Mouse (Mus musculus): ENCODE measurements at regions not wholly inside any gene's neighbourhood (a gene's known extent, or its start where the extent isn't known, plus 50 kb on each side); places are given as distances from the start of the nearest gene placed in this dataset.

DNA sequence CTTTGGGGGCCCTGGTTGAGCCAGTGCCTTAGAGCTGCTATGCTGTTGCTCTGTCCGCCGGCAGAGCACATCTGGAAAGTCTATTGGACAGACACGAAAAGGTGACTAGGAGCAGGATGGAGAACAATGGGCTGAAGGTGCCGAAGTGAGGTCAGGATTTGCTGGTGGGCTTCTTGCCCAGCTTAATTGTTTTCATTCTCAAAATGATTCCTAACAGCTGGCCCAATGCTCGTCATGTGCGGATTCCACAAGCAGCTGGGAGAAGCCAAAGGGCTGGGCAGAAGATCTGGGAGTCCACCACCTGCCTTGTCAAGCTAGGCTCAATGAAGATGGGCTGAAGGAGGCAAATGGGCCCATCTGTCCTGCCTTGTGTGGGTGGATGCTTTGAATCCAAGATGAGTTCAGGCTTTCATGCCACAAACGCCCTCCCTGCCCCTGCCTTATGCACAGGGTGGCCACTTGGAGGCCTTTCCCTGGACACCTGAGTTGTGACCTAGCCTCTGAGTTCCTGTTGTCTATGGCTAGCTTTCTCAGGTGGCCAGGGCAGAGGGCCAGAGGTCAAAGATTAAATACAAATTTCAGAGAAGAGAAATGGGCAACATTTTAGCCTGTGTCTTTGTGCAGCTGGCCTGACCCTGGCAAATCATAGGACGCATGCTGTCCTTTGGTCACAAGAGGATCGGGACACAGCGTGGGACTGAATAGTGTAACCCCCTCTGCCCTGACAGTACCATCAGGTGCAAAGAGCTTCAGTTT lies 95.9 kb downstream of the Snx19 start:
- DNase-seq (ENCODE audit: low read depth) = no peak

DNA sequence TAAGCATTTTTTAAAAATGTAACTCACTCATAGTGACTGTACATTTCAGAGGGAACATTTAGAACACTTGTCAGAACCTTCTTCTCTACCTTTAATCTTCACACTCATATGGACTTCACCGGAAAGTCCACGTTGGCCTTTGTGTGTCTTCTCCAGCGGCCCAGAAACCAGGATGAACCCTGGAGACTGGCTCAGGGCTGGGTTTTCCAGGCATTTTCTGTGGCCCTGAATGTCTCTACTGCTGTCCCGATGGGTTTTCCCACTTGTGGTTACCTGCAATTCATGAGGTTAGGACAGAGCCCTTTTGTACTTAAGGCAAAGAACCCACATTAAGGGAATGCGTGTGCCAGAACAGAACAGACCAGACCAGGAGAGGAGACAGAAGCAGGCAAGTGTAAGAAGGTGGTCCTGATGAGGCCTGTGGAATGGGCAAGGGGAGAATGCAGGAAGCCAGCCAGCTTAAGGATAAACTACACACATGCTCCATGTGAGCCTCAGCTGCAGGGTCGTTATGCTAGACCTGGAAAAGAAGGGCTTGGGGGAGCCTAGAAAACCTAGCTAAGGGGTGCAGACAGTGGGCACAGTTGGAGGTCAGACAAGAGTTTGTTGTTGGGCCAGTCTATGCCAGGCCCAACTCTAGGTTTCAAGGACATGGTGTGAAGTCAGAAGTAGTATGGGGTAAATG lies 94.8 kb downstream of the Snx19 start:
- no peak for DNase-seq (ENCODE audit: low read depth)

DNA sequence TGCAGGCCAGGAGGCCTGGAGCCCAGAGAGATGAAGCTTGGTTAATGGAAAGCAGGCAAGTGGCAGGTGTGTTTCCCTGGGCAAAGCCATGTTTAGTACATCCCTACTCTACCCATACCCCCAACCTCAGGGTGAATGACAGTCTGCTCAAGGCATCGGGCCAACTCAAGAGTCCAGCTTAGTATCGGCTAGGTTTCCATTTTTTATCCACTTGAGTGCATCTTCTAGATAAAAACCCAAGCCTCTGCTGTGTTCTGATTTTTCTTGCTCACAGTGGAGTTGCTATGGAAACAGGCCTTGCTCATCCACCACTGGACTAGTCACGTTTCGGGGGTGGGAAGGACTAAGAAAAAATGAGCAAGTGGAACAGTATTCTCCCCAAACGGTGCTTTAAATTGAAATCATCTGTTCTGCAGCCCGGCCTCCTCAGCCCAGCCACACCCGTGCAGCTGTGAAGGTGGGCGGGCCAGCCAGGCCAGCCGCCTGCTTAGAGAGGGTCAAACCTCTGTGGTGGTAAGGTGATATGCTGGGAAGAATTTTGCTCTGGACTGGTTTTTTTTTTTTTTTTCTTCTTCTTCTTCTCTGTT lies 94.0 kb downstream of the Snx19 start:
- no peak for DNase-seq (ENCODE audit: low read depth)

DNA sequence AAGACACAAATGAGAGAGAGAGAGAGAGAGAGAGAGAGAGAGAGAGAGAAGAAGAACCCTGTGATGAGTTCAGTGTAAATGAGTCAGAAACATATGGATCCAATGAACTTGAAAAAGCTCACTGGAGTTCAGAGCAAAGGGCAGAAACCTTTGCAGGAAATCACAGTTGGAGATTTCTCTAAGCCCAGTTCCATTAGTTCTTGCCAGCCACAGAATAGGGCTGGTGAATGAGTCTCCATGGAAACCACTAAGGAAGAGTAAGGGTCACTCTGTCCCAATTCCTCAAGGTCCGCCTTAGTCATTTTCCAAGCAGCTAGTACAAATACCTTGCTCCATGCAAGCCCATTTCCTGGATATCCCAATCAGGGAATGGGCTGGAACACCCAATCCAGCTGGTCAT lies 93.2 kb downstream of the Snx19 start:
- no peak for DNase-seq (ENCODE audit: low read depth)

DNA sequence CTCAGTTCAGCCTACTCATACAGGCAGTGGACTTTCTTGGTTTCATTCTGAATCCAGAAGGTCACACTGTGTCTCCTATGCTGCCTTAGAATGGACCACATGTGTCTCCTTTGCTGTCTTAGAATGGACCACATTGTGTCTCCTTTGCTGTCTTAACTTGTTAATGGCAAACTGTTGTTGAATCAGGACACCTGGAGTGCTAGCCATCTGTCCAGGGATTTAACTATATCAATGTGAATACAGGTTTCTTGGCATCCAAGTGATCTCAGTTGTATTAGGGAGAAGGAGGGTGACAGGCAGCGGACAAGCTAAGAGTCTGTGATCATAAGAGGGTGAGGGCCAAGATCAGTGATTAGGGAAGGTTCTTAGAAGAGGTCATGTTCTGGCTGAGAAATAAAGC lies 92.3 kb downstream of the Snx19 start:
- DNase-seq (ENCODE audit: low read depth) = no peak
